Mouse (Mus musculus) kidney, adult 2 months (tissue): Measurements from ENCODE around the gene Map6. TPM values are rescaled to one million over a fixed set of nuclear protein-coding genes. Genes with fewer than 3 reads are reported as not detected.

Experiments used
- DNase-seq: peaks from one replicate; pipeline ENCODE4 v3.0.0; 2021
- H3K27ac ChIP-seq: fragments of 200-500 bp; 2 replicates; pipeline ENCODE4 v1.5.1; 2012; ENCODE audit warnings: low read depth, low read length, control low read depth, inconsistent platforms; ENCODE audit not compliant: insufficient read depth
- H3K27me3 ChIP-seq: fragments of 200-500 bp; replicated peaks from 2 replicates; pipeline ENCODE4 v1.6.1; 2012; ENCODE audit warnings: mild to moderate bottlenecking, moderate library complexity, low read length, inconsistent platforms; ENCODE audit not compliant: control insufficient read depth, insufficient read depth
- H3K36me3 ChIP-seq: fragments of 200-500 bp; 2 replicates; pipeline ENCODE4 v1.6.1; 2012; ENCODE audit warnings: mild to moderate bottlenecking, moderate library complexity, low read length, inconsistent platforms; ENCODE audit not compliant: control insufficient read depth, insufficient read depth
- H3K4me1 ChIP-seq: fragments of 200-500 bp; 2 replicates; pipeline ENCODE4 v1.6.1; 2011; ENCODE audit warnings: low read length; ENCODE audit not compliant: control insufficient read depth, insufficient read depth
- H3K4me3 ChIP-seq: fragments of 200-500 bp; 2 replicates; pipeline ENCODE4 v1.5.1; 2011; ENCODE audit warnings: mild to moderate bottlenecking, low read depth, low read length, control low read depth; ENCODE audit not compliant: insufficient read depth
- CTCF ChIP-seq: fragments of 200-500 bp; conservative IDR thresholded peaks from 2 replicates; pipeline ENCODE4 v1.5.1; 2011; ENCODE audit warnings: low read depth, mild to moderate bottlenecking, control low read depth, low read length, moderate library complexity, mixed read lengths; ENCODE audit not compliant: insufficient read depth, insufficient read length
- POLR2A ChIP-seq: fragments of 200-500 bp; IDR thresholded peaks from one replicate; pipeline ENCODE4 v1.6.1; 2011; ENCODE audit warnings: low read depth, low read length, control low read depth
- WGBS: fragments of 180-500 bp; shearing (Covaris S2); methylation state at CpG from one replicate; pipeline ENCODE4 v1.1.7; 2018; 5-methylcytosine and 5-hydroxymethylcytosine counted together
- polyA plus RNA-seq: library from polyadenylated mRNA; depleted of rRNA; stranded (reverse); fragments of >200 nt; gene quantifications from 2 replicates; pipeline ENCODE4 v1.2.3, GENCODE M21; 2012

The Map6 gene
- polyA plus RNA-seq, 1 experiment: 1.8 TPM

DNA sequence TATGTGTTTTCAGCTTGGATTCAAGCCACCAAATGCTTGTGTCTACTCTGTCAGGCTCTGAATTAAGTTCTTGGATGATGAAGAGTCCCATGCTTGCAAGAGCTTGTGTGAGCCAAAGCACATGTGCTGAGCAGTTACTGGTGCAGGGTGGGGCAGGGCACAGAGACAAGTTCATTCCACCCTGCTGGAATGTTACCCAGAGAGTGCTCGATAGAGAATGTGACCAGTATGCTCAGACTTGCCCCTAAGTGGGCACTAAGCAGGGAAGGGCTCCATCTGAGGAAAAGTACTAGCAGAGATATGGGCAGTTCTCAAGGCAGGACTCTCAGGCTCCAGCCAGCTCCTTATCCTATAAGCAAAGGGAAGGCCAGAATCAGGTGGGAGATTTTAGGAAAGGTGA lies 9.4 kb downstream of the Map6 start:
- H3K4me3 ChIP-seq: no peak overlapping the region
- 64% methylated on average over 1 of the region's 1 CpGs for whole genome bisulfite sequencing
- no peak for TF ChIP-seq CTCF
- no peak for TF ChIP-seq POLR2A

DNA sequence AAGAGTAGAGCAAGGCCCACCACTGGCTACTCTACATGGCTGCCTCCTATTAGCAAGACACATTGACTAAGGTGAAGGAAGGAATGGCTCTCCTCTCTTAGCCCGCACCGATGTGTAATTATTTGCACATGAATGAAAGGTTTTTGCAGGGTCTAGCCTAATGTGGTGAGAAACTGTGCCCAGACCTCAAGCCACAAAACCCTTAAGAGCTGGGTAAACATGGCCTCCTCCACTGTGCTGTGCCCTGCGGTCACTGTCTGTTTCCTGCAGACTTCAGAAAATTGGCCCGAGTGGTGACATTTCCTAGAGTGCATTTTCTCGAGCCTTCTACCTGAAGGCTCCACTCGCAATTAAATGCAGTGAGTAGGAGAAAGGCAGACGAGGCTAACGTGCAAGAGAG lies 11.1 kb downstream of the Map6 start:
- no peak for DNase-seq
- Histone ChIP-seq H3K4me1 (no peaks in the 10 kb centered on the region), H3K36me3 (no peaks in the 10 kb centered on the region), H3K27me3 (no peaks in the 10 kb centered on the region), H3K27ac (no peak overlapping the region), H3K4me3 (no peak overlapping the region)
- TF ChIP-seq CTCF (no peak), POLR2A (no peak)
- WGBS: 85% methylated on average over 8 of the region's 8 CpGs

More for the DNA sequence above, 9.4 kb downstream of the Map6 start:
- no peak for DNase-seq
- no peaks in the 10 kb centered on the region for H3K4me1 ChIP-seq
- H3K36me3 ChIP-seq: no peaks in the 10 kb centered on the region
- no peaks in the 10 kb centered on the region for H3K27me3 ChIP-seq
- no peak overlapping the region for H3K27ac ChIP-seq

GRCm38 (mm10) chr7:99279586-99279985 lies 12.3 kb downstream of the Map6 start:
- H3K27me3 ChIP-seq: no peaks in the 10 kb centered on the region
- TF ChIP-seq POLR2A (no peak), CTCF (no peak)
- H3K4me1 ChIP-seq: no peaks in the 10 kb centered on the region
- no peak overlapping the region for H3K4me3 ChIP-seq
- H3K36me3 ChIP-seq: no peaks in the 10 kb centered on the region
- 87% methylated on average over 8 of the region's 8 CpGs for WGBS
- no peak overlapping the region for H3K27ac ChIP-seq
- no peak for DNase-seq

- 44% methylated on average over 3 of the region's 3 CpGs for WGBS
- no peak for DNase-seq
- Histone ChIP-seq H3K27ac (no peak overlapping the region), H3K27me3 (no peaks in the 10 kb centered on the region), H3K4me1 (no peaks in the 10 kb centered on the region; the same call in 1 of the 2 replicates), H3K36me3 (no peaks in the 10 kb centered on the region), H3K4me3 (no peak overlapping the region)
- no peak for TF ChIP-seq CTCF
- no peak for TF ChIP-seq POLR2A
These were observed 20.0 kb downstream of the Map6 start for GRCm38 (mm10) chr7:99287287-99287686.

DNA sequence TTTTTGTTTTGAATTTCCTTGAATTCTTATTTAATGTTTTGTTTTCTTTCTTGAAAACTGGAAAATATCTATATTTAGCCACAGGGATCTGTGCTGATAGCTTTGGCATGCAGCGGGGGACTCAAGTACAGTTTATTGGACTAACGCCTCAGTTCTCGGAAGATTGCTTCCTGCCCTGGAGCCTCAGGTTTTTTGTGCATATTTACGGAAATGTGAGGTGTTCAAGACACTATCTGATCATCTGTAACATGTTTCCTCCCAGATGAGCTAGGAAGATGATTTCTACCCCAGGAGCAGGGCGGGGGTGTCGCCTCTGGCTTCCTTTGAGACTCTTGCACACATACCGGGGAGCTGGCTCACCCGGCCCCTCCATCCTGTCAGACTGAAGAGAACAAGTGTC lies 22.8 kb downstream of the Map6 start:
- H3K36me3 ChIP-seq: no peaks in the 10 kb centered on the region
- DNase-seq: peak; percentile 55
- H3K4me1 ChIP-seq: no peaks in the 10 kb centered on the region; the same call in 1 of the 2 replicates
- no peaks in the 10 kb centered on the region for H3K27me3 ChIP-seq
- TF ChIP-seq POLR2A (no peak), CTCF (no peak)
- WGBS: 43% methylated on average over 8 of the region's 8 CpGs
- H3K27ac ChIP-seq: no peak overlapping the region
- H3K4me3 ChIP-seq: no peak overlapping the region

DNA sequence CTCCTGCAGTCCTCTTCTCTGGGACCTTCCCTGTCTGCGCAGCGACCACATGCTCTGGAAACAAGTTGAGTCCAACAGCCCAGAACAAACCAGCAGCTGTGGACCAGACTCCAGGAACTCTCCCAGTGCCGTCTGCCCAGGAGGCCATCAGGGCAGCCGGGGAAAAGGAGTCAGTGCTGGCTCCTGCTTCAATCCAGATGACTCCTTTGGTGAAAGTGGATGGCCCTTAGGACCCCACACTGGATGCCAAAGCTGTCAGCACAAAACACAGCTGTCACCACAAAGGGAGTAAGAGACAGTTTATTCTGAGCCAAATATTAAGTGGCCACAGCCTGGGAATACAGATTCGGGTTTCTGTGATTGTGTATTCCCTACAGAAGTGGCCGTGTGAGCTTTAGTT lies 23.7 kb downstream of the Map6 start:
- no peak overlapping the region for H3K4me3 ChIP-seq
- H3K4me1 ChIP-seq: no peaks in the 10 kb centered on the region; the same call in 1 of the 2 replicates
- no peak for TF ChIP-seq POLR2A
- TF ChIP-seq CTCF: no peak
- no peak overlapping the region for H3K27ac ChIP-seq
- no peak for DNase-seq
- H3K36me3 ChIP-seq: no peaks in the 10 kb centered on the region
- 62% methylated on average over 6 of the region's 6 CpGs for WGBS
- H3K27me3 ChIP-seq: no peaks in the 10 kb centered on the region

GRCm38 (mm10) chr7:99294198-99294780 lies 27.0 kb downstream of the Map6 start:
- no peaks in the 10 kb centered on the region for H3K27me3 ChIP-seq
- WGBS: 92% methylated on average over 2 of the region's 2 CpGs
- H3K4me3 ChIP-seq: no peak overlapping the region
- no peak for DNase-seq
- no peak overlapping the region for H3K27ac ChIP-seq
- H3K4me1 ChIP-seq: no peaks in the 10 kb centered on the region
- H3K36me3 ChIP-seq: no peaks in the 10 kb centered on the region
- TF ChIP-seq CTCF: no peak
- no peak for TF ChIP-seq POLR2A
